Mouse (Mus musculus) heart, adult 2 months (tissue): ENCODE results near the gene Clec4n. TPM values are rescaled to one million over a fixed set of nuclear protein-coding genes. Genes with fewer than 3 reads are reported as not detected.
"Not testable (repeated sequence)": the region's sequence is repeated elsewhere in the genome, so short reads cannot be mapped to it uniquely, and the experiment has no call there.

Source experiments
- DNase-seq, 2 experiments: peaks; one replicate each; pipeline ENCODE4 v3.0.0; 2021
- H3K27ac ChIP-seq: fragments of 200-600 bp; 2 replicates; pipeline ENCODE4 v1.8.1; 2022
- H3K27me3 ChIP-seq: fragments of 200-500 bp; 2 replicates; pipeline ENCODE4 v1.6.1; 2012; ENCODE audit warnings: mild to moderate bottlenecking, low read length, inconsistent platforms, mixed read lengths; ENCODE audit not compliant: control insufficient read depth, insufficient read depth
- H3K36me3 ChIP-seq: fragments of 200-500 bp; 2 replicates; pipeline ENCODE4 v1.6.1; 2012; ENCODE audit warnings: low read length, inconsistent platforms; ENCODE audit not compliant: control insufficient read depth, insufficient read depth
- H3K4me1 ChIP-seq: fragments of 200-500 bp; 2 replicates; pipeline ENCODE4 v1.6.1; 2011; ENCODE audit warnings: low read length; ENCODE audit not compliant: control insufficient read depth, insufficient read depth
- H3K4me3 ChIP-seq: fragments of 200-600 bp; 2 replicates; pipeline ENCODE4 v1.8.1; 2022
- H3K79me2 ChIP-seq: fragments of 200-500 bp; replicated peaks from 2 replicates; pipeline ENCODE4 v1.6.1; 2012; ENCODE audit warnings: mild to moderate bottlenecking, inconsistent platforms, low read length, moderate library complexity, mixed read lengths; ENCODE audit not compliant: control insufficient read depth, insufficient read depth
- H3K9ac ChIP-seq: fragments of 200-500 bp; 2 replicates; pipeline ENCODE4 v1.6.1; 2012; ENCODE audit warnings: low read depth, mild to moderate bottlenecking, control low read depth, inconsistent platforms, low read length, mixed read lengths
- CTCF ChIP-seq: fragments of 200-600 bp; IDR thresholded peaks from 2 replicates; pipeline ENCODE4 v1.8.1; 2022; ENCODE audit warnings: antibody characterized with exemption, mild to moderate bottlenecking, moderate library complexity
- EP300 ChIP-seq: fragments of 200-500 bp; IDR thresholded peaks from 2 replicates; pipeline ENCODE4 v1.6.1; 2011; ENCODE audit warnings: low read depth, low read length, control low read depth; ENCODE audit not compliant: insufficient read depth
- POLR2A ChIP-seq: fragments of 200-500 bp; IDR thresholded peaks from 2 replicates; pipeline ENCODE4 v1.6.1; 2011; ENCODE audit warnings: mild to moderate bottlenecking, low read depth, low read length, control low read depth; ENCODE audit not compliant: insufficient read depth
- WGBS: fragments of 180-500 bp; shearing (Covaris S2); methylation state at CpG from one replicate; pipeline ENCODE4 v1.1.7; 2018; 5-methylcytosine and 5-hydroxymethylcytosine counted together
- intact Hi-C: fragments of 180-260 bp; cut with DNase I; formaldehyde crosslinking; loops from one replicate; pipeline ENCODE4 v1.15.1; 2025
- polyA plus RNA-seq: library from polyadenylated mRNA; depleted of rRNA; stranded (reverse); fragments of >200 nt; gene quantifications from 2 replicates; pipeline ENCODE4 v1.2.3, GENCODE M21; 2012
- total RNA-seq, 2 experiments: library from RNA; stranded (reverse); gene quantifications; 2 replicates each; pipeline ENCODE4 v1.2.3; 2021

Clec4n gene
- total and polyA plus RNA-seq, 3 experiments = 0.76 to 1.3 (median 0.89) TPM

GRCm38 (mm10) chr6:123231149-123231548 lies 1.5 kb downstream of the Clec4n start:
- Histone ChIP-seq H3K4me3 (no peak overlapping the region), H3K79me2 (no peaks in the 10 kb centered on the region), H3K27ac (no peak overlapping the region), H3K9ac (no peak overlapping the region), H3K27me3 (no peaks in the 10 kb centered on the region), H3K36me3 (no peaks in the 10 kb centered on the region), H3K4me1 (no peaks in the 10 kb centered on the region)
- TF ChIP-seq POLR2A (no peak), EP300 (no peak)
- no peak for DNase-seq
- intact Hi-C loops = no loop called here
- WGBS = 55% methylated on average over 2 of the region's 2 CpGs

GRCm38 (mm10) chr6:123237582-123237981 lies 7.9 kb downstream of the Clec4n start:
- Histone ChIP-seq H3K27ac (no peak overlapping the region), H3K4me3 (no peak overlapping the region), H3K9ac (no peak overlapping the region), H3K79me2 (no peaks in the 10 kb centered on the region), H3K36me3 (no peaks in the 10 kb centered on the region), H3K27me3 (no peaks in the 10 kb centered on the region), H3K4me1 (no peaks in the 10 kb centered on the region)
- no peak for DNase-seq
- TF ChIP-seq EP300 (no peak), CTCF (no peak), POLR2A (no peak)
- intact Hi-C loops = no loop called here

- no peak overlapping the region for H3K27ac ChIP-seq
- intact Hi-C loops = no loop called here
- no peak for TF ChIP-seq CTCF
These were observed 14.6 kb downstream of the Clec4n start for GRCm38 (mm10) chr6:123244201-123244600.

GRCm38 (mm10) chr6:123248862-123249261 lies 19.2 kb downstream of the Clec4n start:
- H3K36me3 ChIP-seq, H3K79me2 ChIP-seq, H3K4me1 ChIP-seq, intact Hi-C loops, H3K4me3 ChIP-seq, H3K9ac ChIP-seq, H3K27ac ChIP-seq, H3K27me3 ChIP-seq, DNase-seq: not testable (repeated sequence)
- WGBS = 71% methylated on average over 2 of the region's 2 CpGs

More at GRCm38 (mm10) chr6:123244201-123244600, 14.6 kb downstream of the Clec4n start:
- Histone ChIP-seq H3K36me3 (no peaks in the 10 kb centered on the region), H3K4me1 (no peaks in the 10 kb centered on the region), H3K27me3 (no peaks in the 10 kb centered on the region), H3K79me2 (no peaks in the 10 kb centered on the region), H3K4me3 (no peak overlapping the region), H3K9ac (no peak overlapping the region)
- no peak for DNase-seq
- WGBS = 67% methylated on average over 5 of the region's 5 CpGs

- TF ChIP-seq POLR2A (no peak), CTCF (no peak), EP300 (no peak)
- Histone ChIP-seq H3K9ac (no peak overlapping the region), H3K27ac (no peak overlapping the region), H3K4me1 (no peaks in the 10 kb centered on the region), H3K27me3 (no peaks in the 10 kb centered on the region), H3K4me3 (no peak overlapping the region), H3K36me3 (no peaks in the 10 kb centered on the region), H3K79me2 (no peaks in the 10 kb centered on the region)
- no peak for DNase-seq
- intact Hi-C loops = no loop called here
These were observed 23.1 kb downstream of the Clec4n start for GRCm38 (mm10) chr6:123252735-123253134.

- H3K4me3 ChIP-seq = no peak overlapping the region
- 66% methylated on average over 3 of the region's 3 CpGs for WGBS
- H3K9ac ChIP-seq = no peak overlapping the region
- no peak overlapping the region for H3K27ac ChIP-seq
- H3K27me3 ChIP-seq = no peaks in the 10 kb centered on the region
- H3K79me2 ChIP-seq = no peaks in the 10 kb centered on the region
- DNase-seq = no peak
- H3K36me3 ChIP-seq = no peaks in the 10 kb centered on the region
- intact Hi-C loops = no loop called here
- TF ChIP-seq EP300 (no peak), CTCF (no peak), POLR2A (no peak)
- H3K4me1 ChIP-seq = no peaks in the 10 kb centered on the region
These were observed 29.3 kb downstream of the Clec4n start for GRCm38 (mm10) chr6:123258946-123259345.

GRCm38 (mm10) chr6:123259889-123260603 lies 30.4 kb downstream of the Clec4n start:
- DNase-seq = no peak
- Histone ChIP-seq H3K36me3 (no peaks in the 10 kb centered on the region), H3K79me2 (no peaks in the 10 kb centered on the region), H3K4me3 (no peak overlapping the region), H3K27ac (no peak overlapping the region), H3K4me1 (no peaks in the 10 kb centered on the region), H3K27me3 (no peaks in the 10 kb centered on the region), H3K9ac (no peak overlapping the region)
- intact Hi-C loops = no loop called here
- WGBS = 59% methylated on average over 4 of the region's 4 CpGs
- no peak for TF ChIP-seq EP300
- no peak for TF ChIP-seq CTCF
- no peak for TF ChIP-seq POLR2A
